Mouse (Mus musculus) stomach, postnatal 0 days (tissue): ENCODE results near the gene Ghsr. TPM values are rescaled to one million over a fixed set of nuclear protein-coding genes. Genes with fewer than 3 reads are reported as not detected.
A peak's percentile ranks its signal among the peaks of the same experiment; 100 is the strongest.

Experiments
- ATAC-seq: fragments of 200-750 bp; cut with Nextera tagmentation; 2 replicates; pipeline ENCODE4 v1.8.0; 2017; ENCODE audit not compliant: low FRiP score, low TSS enrichment
- DNase-seq: peaks from one replicate; pipeline ENCODE4 v3.0.0-alpha.2; 2016; ENCODE audit warnings: low spot score
- H3K27ac ChIP-seq: fragments of 300-500 bp; sonication (generic); replicated peaks from 2 replicates; pipeline ENCODE4 v1.5.1; 2014; ENCODE audit warnings: mild to moderate bottlenecking, control low read depth
- H3K27me3 ChIP-seq: fragments of 300-500 bp; sonication (generic); 2 replicates; pipeline ENCODE4 v1.6.1; 2014; ENCODE audit warnings: low read length; ENCODE audit not compliant: control insufficient read depth, insufficient read depth
- H3K36me3 ChIP-seq: fragments of 300-500 bp; sonication (generic); 2 replicates; pipeline ENCODE4 v1.6.1; 2014; ENCODE audit warnings: low read length, mixed read lengths; ENCODE audit not compliant: control insufficient read depth, insufficient read depth
- H3K4me1 ChIP-seq: fragments of 300-500 bp; sonication (generic); replicated peaks from 2 replicates; pipeline ENCODE4 v1.6.1; 2014; ENCODE audit warnings: antibody characterized with exemption; ENCODE audit not compliant: control insufficient read depth, insufficient read depth
- H3K4me2 ChIP-seq: fragments of 300-500 bp; sonication (generic); replicated peaks from 2 replicates; pipeline ENCODE4 v1.6.1; 2014; ENCODE audit warnings: low read depth, mild to moderate bottlenecking, control low read depth, moderate library complexity
- H3K4me3 ChIP-seq: fragments of 300-500 bp; sonication (generic); 2 replicates; pipeline ENCODE4 v1.5.1; 2014; ENCODE audit warnings: low read depth, low read length, control low read depth
- H3K9ac ChIP-seq: fragments of 300-500 bp; sonication (generic); 2 replicates; pipeline ENCODE4 v1.6.1; 2014; ENCODE audit warnings: mild to moderate bottlenecking, low read length, control low read depth, mixed read lengths
- H3K9me3 ChIP-seq: fragments of 300-500 bp; sonication (generic); 2 replicates; pipeline ENCODE4 v1.6.1; 2016; ENCODE audit warnings: low read length; ENCODE audit not compliant: control insufficient read depth
- CTCF ChIP-seq: IDR thresholded peaks from 2 replicates; pipeline ENCODE4 v1.5.1; 2016; ENCODE audit warnings: antibody characterized with exemption, low read depth, mild to moderate bottlenecking, moderate library complexity
- EP300 ChIP-seq: optimal IDR thresholded peaks from 2 replicates; pipeline ENCODE3; 2016; ENCODE audit warnings: antibody characterized with exemption
- WGBS: fragments of 180-500 bp; shearing (Covaris S2); extraction: QIAGEN DNeasy Blood & Tissue Kit; methylation state at CpG from one replicate; pipeline ENCODE4 v1.1.7; 2014; 5-methylcytosine and 5-hydroxymethylcytosine counted together
- polyA plus RNA-seq: library from polyadenylated mRNA; unstranded; fragments of >200 nt; fragmentation: Nextera tagmentation; extraction: Ambion mirVana; gene quantifications from 2 replicates; pipeline ENCODE4 v1.2.1, GENCODE M21; 2015

Ghsr gene
- not detected in 2 replicates for polyA plus RNA-seq

DNA sequence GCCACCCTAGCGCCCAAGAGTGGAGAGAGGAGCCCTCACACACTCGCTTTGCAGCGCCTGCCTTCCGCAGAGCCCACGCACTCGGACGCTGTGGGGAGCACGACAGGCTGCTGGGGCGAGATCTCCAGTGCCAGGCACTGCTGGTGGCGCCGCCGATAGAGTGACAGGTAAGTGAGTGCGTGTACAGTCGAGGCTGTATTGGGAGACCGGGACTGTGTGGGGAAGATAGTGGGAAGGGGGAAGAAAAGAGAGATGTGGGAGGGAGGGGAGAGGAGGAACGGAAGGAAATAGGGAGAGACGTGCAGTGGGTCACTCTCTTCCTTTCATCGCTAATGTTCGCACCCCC, at the start of gene Ghsr:
Gene Ghsr, plus strand, starts transcription at position 76 of the 346 bp plus-strand sequence.
- DNase-seq (no peak), ATAC-seq (no peak)
- Histone ChIP-seq H3K27ac (no peak within 1 kb of the TSS), H3K4me2 (no peak within 1 kb of the TSS), H3K9me3 (no peaks in the 10 kb centered on the region), H3K4me3 (0 out of 2 replicates have a peak within 1 kb of the TSS, but pooled peaks have one; percentile 8), H3K27me3 (peaks cover 6% of the 10 kb centered on the region; the same call in 1 of the 2 replicates), H3K9ac (no peak within 1 kb of the TSS), H3K4me1 (no peaks in the 10 kb centered on the region), H3K36me3 (no peaks in the 10 kb centered on the region)
- WGBS, result 2% methylated on average over 18 of the region's 19 CpGs
- TF ChIP-seq CTCF (no peak), EP300 (no peak)

DNA sequence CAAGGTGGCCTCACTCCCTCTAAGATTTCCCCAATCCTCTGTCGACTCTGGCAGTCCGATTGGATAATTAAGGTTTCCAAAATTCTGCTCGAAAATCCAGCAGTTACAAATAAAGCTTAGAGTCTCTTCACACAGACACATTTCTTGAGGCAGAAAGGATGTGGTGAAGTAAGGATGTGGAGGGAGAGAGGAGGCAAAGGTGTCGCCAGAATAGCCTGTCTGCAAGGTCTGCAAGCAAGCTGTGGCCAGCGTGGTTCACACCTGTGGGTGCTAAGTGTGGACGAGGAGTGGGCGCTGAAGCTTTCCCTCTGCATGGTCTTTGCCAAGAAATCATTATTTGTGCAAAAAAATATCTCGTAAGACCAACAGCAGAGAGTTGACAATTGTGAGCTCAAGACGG, 48.6 kb upstream of the Ghsr start:
- H3K4me3 ChIP-seq, result no peak overlapping the region
- H3K27me3 ChIP-seq, result no peaks in the 10 kb centered on the region
- no peak overlapping the region for H3K27ac ChIP-seq
- H3K4me2 ChIP-seq, result no peak overlapping the region
- no peaks in the 10 kb centered on the region for H3K4me1 ChIP-seq
- no peaks in the 10 kb centered on the region for H3K9me3 ChIP-seq
- ATAC-seq, result no peak
- TF ChIP-seq EP300, result no peak
- no peak for TF ChIP-seq CTCF
- no peaks in the 10 kb centered on the region for H3K36me3 ChIP-seq
- H3K9ac ChIP-seq, result no peak overlapping the region
- WGBS, result 72% methylated on average over 9 of the region's 9 CpGs
- no peak for DNase-seq

- no peak overlapping the region for H3K27ac ChIP-seq
- WGBS, result 44% methylated on average over 5 of the region's 5 CpGs
Observed at GRCm38 (mm10) chr3:27323551-27323950, 47.6 kb upstream of the Ghsr start.

GRCm38 (mm10) chr3:27326633-27327191, 44.4 kb upstream of the Ghsr start:
- Histone ChIP-seq H3K9ac (no peak overlapping the region), H3K36me3 (no peaks in the 10 kb centered on the region), H3K27ac (no peak overlapping the region), H3K4me1 (no peaks in the 10 kb centered on the region), H3K9me3 (no peaks in the 10 kb centered on the region), H3K4me3 (no peak overlapping the region), H3K4me2 (no peak overlapping the region), H3K27me3 (no peaks in the 10 kb centered on the region)
- TF ChIP-seq EP300, result no peak
- no peak for TF ChIP-seq CTCF
- DNase-seq, result no peak
- no peak for ATAC-seq
- 46% methylated on average over 4 of the region's 4 CpGs for WGBS

More at GRCm38 (mm10) chr3:27323551-27323950, 47.6 kb upstream of the Ghsr start:
- H3K36me3 ChIP-seq, result no peaks in the 10 kb centered on the region
- ATAC-seq (no peak), DNase-seq (no peak)
- TF ChIP-seq CTCF (no peak), EP300 (no peak)
- H3K4me3 ChIP-seq, result no peak overlapping the region
- no peaks in the 10 kb centered on the region for H3K9me3 ChIP-seq
- no peaks in the 10 kb centered on the region for H3K4me1 ChIP-seq
- no peaks in the 10 kb centered on the region for H3K27me3 ChIP-seq
- no peak overlapping the region for H3K9ac ChIP-seq
- no peak overlapping the region for H3K4me2 ChIP-seq

- Histone ChIP-seq H3K27me3 (no peaks in the 10 kb centered on the region), H3K27ac (no peak overlapping the region), H3K4me2 (no peak overlapping the region), H3K9me3 (no peaks in the 10 kb centered on the region), H3K9ac (no peak overlapping the region), H3K36me3 (no peaks in the 10 kb centered on the region), H3K4me3 (no peak overlapping the region), H3K4me1 (no peaks in the 10 kb centered on the region)
- whole genome bisulfite sequencing, result 89% methylated on average over 5 of the region's 5 CpGs
- DNase-seq, result no peak
- TF ChIP-seq CTCF, result no peak
- no peak for TF ChIP-seq EP300
- no peak for ATAC-seq
Observed at GRCm38 (mm10) chr3:27330706-27331105, 40.4 kb upstream of the Ghsr start.

GRCm38 (mm10) chr3:27338437-27338836, 32.7 kb upstream of the Ghsr start:
- no peak overlapping the region for H3K27ac ChIP-seq
- H3K4me3 ChIP-seq, result no peak overlapping the region
- no peak for ATAC-seq
- peak; percentile 47 for DNase-seq
- no peak for TF ChIP-seq EP300
- peak; percentile 72 for TF ChIP-seq CTCF
- no peaks in the 10 kb centered on the region for H3K27me3 ChIP-seq
- H3K36me3 ChIP-seq, result no peaks in the 10 kb centered on the region
- WGBS, result 20% methylated on average over 6 of the region's 6 CpGs
- no peaks in the 10 kb centered on the region for H3K4me1 ChIP-seq
- H3K4me2 ChIP-seq, result no peak overlapping the region
- no peak overlapping the region for H3K9ac ChIP-seq
- no peaks in the 10 kb centered on the region for H3K9me3 ChIP-seq
